Mouse (Mus musculus): Measurements from ENCODE around the gene Tcta. TPM values are rescaled to one million over a fixed set of nuclear protein-coding genes. Genes with fewer than 3 reads are reported as not detected.
A peak's percentile ranks its signal among the peaks of the same experiment; 100 is the strongest.

Gene Tcta
- total and polyA plus RNA-seq, 3 experiments: 3.0 to 8.7 (median 7.3) TPM

- TF ChIP-seq MXI1 (IDR thresholded peaks at IDR 0.05; ENCODE audit: low read depth, low read length) (no peak), ZKSCAN1 (IDR thresholded peaks at IDR 0.05; ENCODE audit: borderline replicate concordance, low read depth, low read length) (no peak), EP300 (IDR thresholded peaks at IDR 0.05; ENCODE audit: low read length) (no peak), ELF1 (IDR thresholded peaks at IDR 0.05; ENCODE audit: low read depth, low read length) (peak; percentile 38; the same call in 1 of the 2 replicates), JUND (conservative IDR thresholded peaks at IDR 0.05; ENCODE audit: low read depth, low read length) (no peak), HCFC1 (IDR thresholded peaks at IDR 0.05; ENCODE audit: low read depth, low read length) (no peak), CTCF (conservative IDR thresholded peaks at IDR 0.05 in 1 of 2, IDR thresholded peaks at IDR 0.05 in 1 of 2; ENCODE audit: low read depth in 2 of 2, low read length in 2 of 2) (peak in 1 of 2 experiments; percentile 35; a peak in 1 of 4 replicates), CHD1 (IDR thresholded peaks at IDR 0.05; ENCODE audit: low read depth, low read length) (no peak), RCOR1 (conservative IDR thresholded peaks at IDR 0.05; ENCODE audit: low read depth, low read length) (no peak), MYC (IDR thresholded peaks at IDR 0.05; ENCODE audit: low read depth, low read length) (no peak), USF1 (IDR thresholded peaks at IDR 0.05; ENCODE audit: low read depth, low read length) (no peak), MAX (IDR thresholded peaks at IDR 0.05; ENCODE audit: low read length) (no peak), UBTF (IDR thresholded peaks at IDR 0.05; ENCODE audit: low read depth, low read length) (no peak), RAD21 (IDR thresholded peaks at IDR 0.05; ENCODE audit: low read depth, low read length) (peak; percentile 12), POLR2A (IDR thresholded peaks at IDR 0.05; ENCODE audit: low read depth, low read length) (no peak), IRF4 (IDR thresholded peaks at IDR 0.05; ENCODE audit: low read depth, low read length) (no peak), POLR2AphosphoS2 (IDR thresholded peaks at IDR 0.05; ENCODE audit: low read depth, low read length) (no peak), ETS1 (conservative IDR thresholded peaks at IDR 0.05; ENCODE audit: low read depth, low read length) (no peak)
- Histone ChIP-seq H3K79me2 (replicated peaks; ENCODE audit: control insufficient read depth, extremely low read depth, insufficient read depth, poor library complexity, severe bottlenecking) (peaks cover 10% of the 10 kb centered on the region), H3K36me3 (replicated peaks in 1 of 2; ENCODE audit: control insufficient read depth in 1 of 2, insufficient read depth in 1 of 2, low read length in 1 of 2) (peaks cover 0 to 22% of the 10 kb centered on the region in 2 experiments), H3K9me3 (replicated peaks; ENCODE audit: low read length) (no peaks in the 10 kb centered on the region), H3K4me2 (ENCODE audit: insufficient read depth, low read depth, poor library complexity, severe bottlenecking) (no peak overlapping the region), H3K27ac (ENCODE audit: insufficient read depth, low read depth) (no peak overlapping the region), H3K4me1 (ENCODE audit: control insufficient read depth in 1 of 2, insufficient read depth in 2 of 2) (peaks cover 14 to 44% of the 10 kb centered on the region in 2 experiments), H3K4me3 (replicated peaks in 1 of 3; ENCODE audit: low read depth in 2 of 3, low read length in 2 of 3, poor library complexity in 1 of 3) (no peak overlapping the region), H3K9ac (ENCODE audit: insufficient read depth, low read depth) (no peak overlapping the region), H3K27me3 (replicated peaks) (no peaks in the 10 kb centered on the region)
- dilution Hi-C loops (cut with MboI; ENCODE audit: extremely low pct_ligation_motif_present, extremely low pct_unique_long_range_greater_than_20kb, low sequenced_read_pairs) (no loop called here), in situ Hi-C loops (cut with MboI; ENCODE audit: low pct_ligation_motif_present, low pct_unique_long_range_greater_than_20kb, low sequenced_read_pairs) (no loop called here)
- DNase-seq (ENCODE audit: extremely low read depth): peak; percentile 30
Measured at GRCm38 (mm10) chr9:108342301-108342831, 36.4 kb upstream of the Tcta start.

GRCm38 (mm10) chr9:108341801-108342200 is 35.8 kb upstream of the Tcta start:
- no peak for TF ChIP-seq ZC3H11A (IDR thresholded peaks at IDR 0.05; ENCODE audit: low read depth, low read length)
- TF ChIP-seq RCOR1 (conservative IDR thresholded peaks at IDR 0.05; ENCODE audit: low read depth, low read length): no peak
- TF ChIP-seq CHD2 (IDR thresholded peaks at IDR 0.05; ENCODE audit: low read length): no peak
- TF ChIP-seq NELFE (IDR thresholded peaks at IDR 0.05; ENCODE audit: low read depth, low read length): no peak
- no peak for TF ChIP-seq MAZ (IDR thresholded peaks at IDR 0.05; ENCODE audit: low read depth, low read length)
- no peak for TF ChIP-seq ZMIZ1 (IDR thresholded peaks at IDR 0.05; ENCODE audit: low read depth, low read length)
- no peak for TF ChIP-seq IRF4 (IDR thresholded peaks at IDR 0.05; ENCODE audit: low read depth, low read length)
- TF ChIP-seq ETS1 (conservative IDR thresholded peaks at IDR 0.05; ENCODE audit: low read depth, low read length): no peak
- TF ChIP-seq RAD21 (IDR thresholded peaks at IDR 0.05; ENCODE audit: low read depth, low read length): no peak
- no peak for TF ChIP-seq TCF12 (IDR thresholded peaks at IDR 0.05; ENCODE audit: low read depth, low read length)
- no peak for TF ChIP-seq E2F4 (IDR thresholded peaks at IDR 0.05; ENCODE audit: insufficient replicate concordance, low read depth, low read length)
- no peak for TF ChIP-seq POLR2A (IDR thresholded peaks at IDR 0.05; ENCODE audit: low read depth, low read length)
- in situ Hi-C loops (cut with MboI; ENCODE audit: low pct_ligation_motif_present, low pct_unique_long_range_greater_than_20kb, low sequenced_read_pairs) (no loop called here), dilution Hi-C loops (cut with MboI; ENCODE audit: extremely low pct_ligation_motif_present, extremely low pct_unique_long_range_greater_than_20kb, low sequenced_read_pairs) (no loop called here)
- no peak overlapping the region for H3K4me2 ChIP-seq (ENCODE audit: insufficient read depth, low read depth, poor library complexity, severe bottlenecking)
- H3K79me2 ChIP-seq (replicated peaks; ENCODE audit: control insufficient read depth, extremely low read depth, insufficient read depth, poor library complexity, severe bottlenecking): peaks cover 10% of the 10 kb centered on the region
- H3K4me1 ChIP-seq (ENCODE audit: control insufficient read depth in 1 of 2, insufficient read depth in 2 of 2): peaks cover 14 to 44% of the 10 kb centered on the region in 2 experiments
- peaks cover 0 to 22% of the 10 kb centered on the region in 2 experiments for H3K36me3 ChIP-seq (replicated peaks in 1 of 2; ENCODE audit: control insufficient read depth in 1 of 2, insufficient read depth in 1 of 2, low read length in 1 of 2)
- H3K9ac ChIP-seq (ENCODE audit: insufficient read depth, low read depth): no peak overlapping the region
- H3K27me3 ChIP-seq (replicated peaks): no peaks in the 10 kb centered on the region
- no peak overlapping the region for H3K4me3 ChIP-seq (replicated peaks in 1 of 3; ENCODE audit: low read depth in 2 of 3, low read length in 2 of 3, poor library complexity in 1 of 3)
- H3K27ac ChIP-seq (ENCODE audit: insufficient read depth, low read depth): no peak overlapping the region
- no peaks in the 10 kb centered on the region for H3K9me3 ChIP-seq (replicated peaks; ENCODE audit: low read length)
- DNase-seq (ENCODE audit: extremely low read depth): no peak
